Mouse (Mus musculus) lung, adult 2 months (tissue): ENCODE results near the gene Atp7a.

Experiments
- CTCF ChIP-seq: fragments of 200-500 bp; IDR thresholded peaks from 2 replicates; pipeline ENCODE4 v1.5.1; 2011; ENCODE audit warnings: mild to moderate bottlenecking, low read length, control low read depth; ENCODE audit not compliant: insufficient read depth
- POLR2A ChIP-seq: fragments of 200-500 bp; IDR thresholded peaks from 2 replicates; pipeline ENCODE4 v1.6.1; 2011; ENCODE audit warnings: low read depth, mild to moderate bottlenecking, control low read depth, low read length, borderline replicate concordance; ENCODE audit errors: extremely low read depth

GRCm38 (mm10) chrX:106149460-106149859 lies 122.4 kb downstream of the Atp7a start:
- no peak for TF ChIP-seq POLR2A
- TF ChIP-seq CTCF, result no peak
